Mouse (Mus musculus) neural tube, embryonic 14.5 days (tissue): ENCODE data around the gene Dyrk1a. TPM values are rescaled to one million over a fixed set of nuclear protein-coding genes. Genes with fewer than 3 reads are reported as not detected.

Source experiments
- ATAC-seq: fragments of 200-750 bp; cut with Nextera tagmentation; 2 replicates; pipeline ENCODE4 v1.8.0; 2017; ENCODE audit warnings: low read depth, mild to moderate bottlenecking, moderate TSS enrichment, moderate library complexity
- H3K27ac ChIP-seq: fragments of 300-500 bp; sonication (generic); 2 replicates; pipeline ENCODE4 v1.5.1; 2014; ENCODE audit warnings: low read depth, mild to moderate bottlenecking, control low read depth, low read length, moderate library complexity, mixed read lengths
- H3K27me3 ChIP-seq: fragments of 300-500 bp; sonication (generic); 2 replicates; pipeline ENCODE4 v1.6.1; 2014; ENCODE audit warnings: low read length; ENCODE audit not compliant: control insufficient read depth, insufficient read depth
- H3K36me3 ChIP-seq: fragments of 300-500 bp; sonication (generic); 2 replicates; pipeline ENCODE4 v1.6.1; 2014; ENCODE audit warnings: low read length, mixed read lengths; ENCODE audit not compliant: control insufficient read depth, insufficient read depth
- H3K4me1 ChIP-seq: fragments of 300-500 bp; sonication (generic); 2 replicates; pipeline ENCODE4 v1.6.1; 2014; ENCODE audit warnings: low read length; ENCODE audit not compliant: control insufficient read depth, insufficient read depth
- H3K4me2 ChIP-seq: fragments of 300-500 bp; sonication (generic); 2 replicates; pipeline ENCODE4 v1.6.1; 2014; ENCODE audit warnings: mild to moderate bottlenecking, low read depth, low read length, control low read depth
- H3K4me3 ChIP-seq: fragments of 300-500 bp; sonication (generic); 2 replicates; pipeline ENCODE4 v1.5.1; 2014; ENCODE audit warnings: low read depth, low read length, control low read depth, mixed read lengths
- H3K9ac ChIP-seq: fragments of 300-500 bp; sonication (generic); replicated peaks from 2 replicates; pipeline ENCODE4 v1.6.1; 2014; ENCODE audit warnings: low read depth, mild to moderate bottlenecking, control low read depth, low read length, mixed read lengths
- H3K9me3 ChIP-seq: fragments of 300-500 bp; sonication (generic); 2 replicates; pipeline ENCODE4 v1.6.1; 2016; ENCODE audit warnings: low read length; ENCODE audit not compliant: control insufficient read depth
- WGBS: fragments of 180-500 bp; shearing (Covaris S2); extraction: QIAGEN DNeasy Blood & Tissue Kit; methylation state at CpG from one replicate; pipeline ENCODE4 v1.1.7; 2014; 5-methylcytosine and 5-hydroxymethylcytosine counted together
- polyA plus RNA-seq: library from polyadenylated mRNA; unstranded; fragments of >200 nt; fragmentation: Nextera tagmentation; extraction: Ambion mirVana; gene quantifications from 2 replicates; pipeline ENCODE4 v1.2.1, GENCODE M21; 2014

Dyrk1a gene
- polyA plus RNA-seq, 1 experiment from 2014 or later: 15.9 TPM

GRCm38 (mm10) chr16:94551934-94552333, 17.9 kb upstream of the Dyrk1a start:
- Histone ChIP-seq H3K27ac (no peak overlapping the region), H3K27me3 (no peaks in the 10 kb centered on the region), H3K4me1 (no peaks in the 10 kb centered on the region), H3K4me3 (no peak overlapping the region), H3K9me3 (no peaks in the 10 kb centered on the region), H3K4me2 (no peak overlapping the region), H3K36me3 (no peaks in the 10 kb centered on the region), H3K9ac (no peak overlapping the region)
- ATAC-seq: no peak

DNA sequence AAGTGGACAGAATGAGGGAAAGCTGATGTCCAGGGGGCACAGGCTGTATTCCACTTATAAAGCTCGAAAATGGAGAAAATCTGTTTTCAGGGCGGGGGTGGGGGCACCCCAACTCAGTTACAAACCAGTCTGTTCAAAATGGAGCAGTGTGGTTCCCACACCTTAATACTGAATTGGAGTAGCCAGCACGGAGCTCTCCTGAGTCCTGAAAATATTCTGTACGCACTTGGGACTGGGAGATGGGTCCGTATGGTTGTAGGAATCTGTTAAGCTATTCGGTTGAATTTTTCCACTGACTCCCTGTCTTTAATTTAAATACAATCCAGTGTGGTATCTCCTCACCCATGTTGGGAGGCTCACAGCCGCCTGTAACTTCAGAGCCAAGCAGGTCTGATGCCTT, 14.5 kb upstream of the Dyrk1a start:
- Histone ChIP-seq H3K9me3 (no peaks in the 10 kb centered on the region), H3K27ac (no peak overlapping the region), H3K9ac (no peak overlapping the region), H3K36me3 (no peaks in the 10 kb centered on the region), H3K4me1 (no peaks in the 10 kb centered on the region), H3K27me3 (no peaks in the 10 kb centered on the region), H3K4me2 (no peak overlapping the region), H3K4me3 (no peak overlapping the region)
- ATAC-seq: no peak
- 91% methylated on average over 7 of the region's 7 CpGs for WGBS

- H3K9me3 ChIP-seq: no peaks in the 10 kb centered on the region
- WGBS: 78% methylated on average over 5 of the region's 5 CpGs
- H3K4me3 ChIP-seq: no peak overlapping the region
- no peak for ATAC-seq
- no peak overlapping the region for H3K27ac ChIP-seq
- H3K9ac ChIP-seq: no peak overlapping the region
- no peak overlapping the region for H3K4me2 ChIP-seq
- H3K36me3 ChIP-seq: no peaks in the 10 kb centered on the region
- no peaks in the 10 kb centered on the region for H3K27me3 ChIP-seq
- H3K4me1 ChIP-seq: no peaks in the 10 kb centered on the region
These were observed 13.6 kb upstream of the Dyrk1a start for GRCm38 (mm10) chr16:94556228-94556627.

- no peak for ATAC-seq
- Histone ChIP-seq H3K36me3 (no peaks in the 10 kb centered on the region), H3K9ac (no peak overlapping the region), H3K4me3 (no peak overlapping the region), H3K9me3 (no peaks in the 10 kb centered on the region), H3K4me2 (no peak overlapping the region), H3K4me1 (no peaks in the 10 kb centered on the region), H3K27me3 (no peaks in the 10 kb centered on the region), H3K27ac (no peak overlapping the region)
- WGBS: 67% methylated on average over 7 of the region's 7 CpGs
These were observed 10.5 kb upstream of the Dyrk1a start for GRCm38 (mm10) chr16:94559282-94559681.

GRCm38 (mm10) chr16:94559782-94560181, 10.0 kb upstream of the Dyrk1a start:
- 68% methylated on average over 7 of the region's 7 CpGs for WGBS
- no peaks in the 10 kb centered on the region for H3K4me1 ChIP-seq
- no peak overlapping the region for H3K9ac ChIP-seq
- H3K9me3 ChIP-seq: no peaks in the 10 kb centered on the region
- H3K36me3 ChIP-seq: no peaks in the 10 kb centered on the region
- no peak overlapping the region for H3K4me3 ChIP-seq
- ATAC-seq: no peak
- H3K4me2 ChIP-seq: no peak overlapping the region
- no peak overlapping the region for H3K27ac ChIP-seq
- no peaks in the 10 kb centered on the region for H3K27me3 ChIP-seq

- H3K9ac ChIP-seq: no peak overlapping the region
- no peaks in the 10 kb centered on the region for H3K9me3 ChIP-seq
- no peaks in the 10 kb centered on the region for H3K4me1 ChIP-seq
- H3K4me3 ChIP-seq: no peak overlapping the region
- no peak overlapping the region for H3K27ac ChIP-seq
- no peak overlapping the region for H3K4me2 ChIP-seq
- no peak for ATAC-seq
- no peaks in the 10 kb centered on the region for H3K36me3 ChIP-seq
- H3K27me3 ChIP-seq: no peaks in the 10 kb centered on the region
- 80% methylated on average over 5 of the region's 5 CpGs for WGBS
These were observed 9.2 kb upstream of the Dyrk1a start for GRCm38 (mm10) chr16:94560618-94561017.

GRCm38 (mm10) chr16:94566124-94566523, 3.7 kb upstream of the Dyrk1a start:
- H3K27ac ChIP-seq: no peak overlapping the region
- ATAC-seq: no peak
- H3K27me3 ChIP-seq: no peaks in the 10 kb centered on the region
- H3K9me3 ChIP-seq: no peaks in the 10 kb centered on the region
- no peaks in the 10 kb centered on the region; the same call in 1 of the 2 replicates for H3K4me1 ChIP-seq
- no peak overlapping the region for H3K4me3 ChIP-seq
- H3K4me2 ChIP-seq: no peak overlapping the region
- H3K36me3 ChIP-seq: no peaks in the 10 kb centered on the region
- WGBS: 79% methylated on average over 8 of the region's 8 CpGs
- no peak overlapping the region for H3K9ac ChIP-seq

DNA sequence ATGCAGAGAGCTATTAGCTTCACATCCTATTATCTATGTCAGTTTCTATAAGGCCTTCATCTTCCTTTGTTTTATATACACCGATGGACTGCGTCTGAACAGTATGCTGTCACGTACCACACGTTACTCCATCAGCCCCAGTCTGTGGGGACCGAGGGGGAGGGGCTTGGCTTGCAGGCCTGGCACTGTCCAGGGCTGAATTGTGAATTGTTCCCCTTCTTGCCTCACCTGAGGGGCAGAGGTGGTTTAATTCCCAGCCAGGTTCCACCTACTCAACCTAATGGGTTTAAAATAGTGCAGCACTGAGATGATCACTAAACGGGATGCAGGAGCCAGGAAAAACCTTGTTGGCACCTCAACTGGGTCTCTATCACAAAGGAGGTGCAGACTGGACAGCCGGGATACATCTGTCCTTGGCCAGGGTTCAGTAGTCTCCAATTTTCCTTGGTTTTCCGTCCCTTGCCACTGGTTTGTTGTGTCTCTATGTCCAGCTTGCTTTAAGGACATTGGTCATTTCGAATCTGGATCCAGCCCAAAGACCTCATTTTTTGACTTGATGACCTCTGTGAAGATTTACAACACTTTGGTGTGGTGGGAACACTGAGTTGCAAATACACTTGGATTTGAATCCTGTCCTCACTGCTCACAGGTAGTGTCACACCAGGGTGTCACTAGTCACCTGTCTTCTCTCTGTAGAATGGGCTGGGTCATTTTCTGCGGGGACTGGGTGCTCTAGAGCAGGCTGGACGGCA, 2.8 kb upstream of the Dyrk1a start:
- H3K4me3 ChIP-seq: no peak overlapping the region
- H3K4me2 ChIP-seq: no peak overlapping the region
- no peaks in the 10 kb centered on the region for H3K36me3 ChIP-seq
- no peak overlapping the region for H3K9ac ChIP-seq
- H3K4me1 ChIP-seq: peaks cover 7% of the 10 kb centered on the region
- no peaks in the 10 kb centered on the region for H3K27me3 ChIP-seq
- WGBS: 84% methylated on average over 11 of the region's 11 CpGs
- no peak overlapping the region for H3K27ac ChIP-seq
- no peaks in the 10 kb centered on the region for H3K9me3 ChIP-seq
- ATAC-seq: no peak

GRCm38 (mm10) chr16:94567751-94568150, 2.1 kb upstream of the Dyrk1a start:
- Histone ChIP-seq H3K9me3 (no peaks in the 10 kb centered on the region), H3K27me3 (no peaks in the 10 kb centered on the region), H3K36me3 (no peaks in the 10 kb centered on the region), H3K4me3 (no peak overlapping the region), H3K4me1 (peaks cover 14% of the 10 kb centered on the region), H3K4me2 (no peak overlapping the region), H3K9ac (no peak overlapping the region), H3K27ac (no peak overlapping the region)
- ATAC-seq: no peak
- WGBS: 80% methylated on average over 5 of the region's 5 CpGs
